Mouse (Mus musculus) right cerebral cortex, adult 18-20 months (tissue): ENCODE data around the gene Prrc2a.

Source experiments
- DNase-seq: peaks from one replicate; pipeline ENCODE4 v3.0.0; 2022; ENCODE audit warnings: mixed read lengths

Prrc2a gene

DNA sequence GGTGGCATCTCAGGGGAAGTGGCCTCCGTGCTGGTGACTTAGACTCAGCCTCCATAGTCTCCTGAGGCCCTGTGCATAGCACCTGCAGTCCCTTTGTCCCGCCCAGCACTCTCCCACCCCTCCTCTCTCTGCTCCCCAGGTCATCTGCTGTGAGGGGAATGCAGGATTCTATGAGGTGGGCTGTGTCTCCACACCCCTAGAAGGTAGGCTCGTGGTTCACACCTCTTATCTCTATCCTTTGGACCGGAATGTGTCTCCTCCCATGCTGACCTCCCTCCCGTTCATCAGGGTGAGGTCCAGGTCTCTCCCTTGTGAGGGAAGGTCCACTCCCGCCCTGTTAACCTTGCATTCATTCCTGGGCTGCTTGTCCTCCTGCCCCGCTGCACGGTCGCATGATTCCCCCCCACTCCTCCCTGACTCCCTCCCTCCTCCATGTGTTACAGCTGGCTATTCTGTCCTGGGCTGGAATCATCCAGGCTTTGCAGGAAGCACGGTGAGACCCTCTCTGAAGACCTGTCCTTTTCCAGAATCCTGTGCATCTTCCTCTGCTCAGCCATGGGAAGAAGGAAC lies 64.4 kb downstream of the Prrc2a start:
- DNase-seq, result no peak
